Mouse (Mus musculus) right cerebral cortex, postnatal 25 days (tissue): ENCODE measurements around the gene S1pr2.
A peak's percentile ranks its signal among the peaks of the same experiment; 100 is the strongest.
"Not testable (repeated sequence)": the region's sequence is repeated elsewhere in the genome, so short reads cannot be mapped to it uniquely, and the experiment has no call there.

Experiments used
- DNase-seq: peaks from one replicate; pipeline ENCODE4 v3.0.0; 2022

Gene S1pr2

GRCm38 (mm10) chr9:20976216-20976960 lies at the start of gene S1pr2:
Gene S1pr2 (minus strand): TSS chr9:20976781.
- peak; percentile 63 for DNase-seq

- no peak for DNase-seq
Measured at GRCm38 (mm10) chr9:21025258-21025810, 48.8 kb upstream of the S1pr2 start.

GRCm38 (mm10) chr9:21022726-21023125 lies 46.1 kb upstream of the S1pr2 start:
- no peak for DNase-seq

- DNase-seq: no peak
Measured at GRCm38 (mm10) chr9:21022288-21022687, 45.7 kb upstream of the S1pr2 start.

- DNase-seq: no peak
Measured at GRCm38 (mm10) chr9:21021363-21021762, 44.8 kb upstream of the S1pr2 start.

DNA sequence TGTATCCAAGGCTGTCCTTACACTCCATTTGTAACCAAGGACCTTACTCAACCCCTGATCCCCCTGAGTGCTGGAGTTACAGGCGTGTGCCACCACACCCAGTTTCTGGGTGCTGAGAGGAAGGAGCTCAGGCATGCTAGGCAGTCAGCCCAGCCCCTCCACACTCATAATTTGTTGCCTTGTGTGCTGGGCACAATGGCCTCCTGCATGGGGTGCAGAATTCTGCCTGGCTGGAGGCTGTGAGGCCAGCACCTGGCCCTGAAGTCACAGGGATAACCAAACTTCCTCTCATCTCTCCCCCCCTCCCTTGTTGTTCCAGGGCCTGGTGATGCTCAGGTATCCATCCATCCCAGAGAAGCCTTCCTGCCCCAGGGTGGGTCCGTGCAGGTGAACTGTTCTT lies 42.0 kb upstream of the S1pr2 start:
- no peak for DNase-seq

- no peak for DNase-seq
Measured at GRCm38 (mm10) chr9:21017177-21017575, 40.6 kb upstream of the S1pr2 start.

DNA sequence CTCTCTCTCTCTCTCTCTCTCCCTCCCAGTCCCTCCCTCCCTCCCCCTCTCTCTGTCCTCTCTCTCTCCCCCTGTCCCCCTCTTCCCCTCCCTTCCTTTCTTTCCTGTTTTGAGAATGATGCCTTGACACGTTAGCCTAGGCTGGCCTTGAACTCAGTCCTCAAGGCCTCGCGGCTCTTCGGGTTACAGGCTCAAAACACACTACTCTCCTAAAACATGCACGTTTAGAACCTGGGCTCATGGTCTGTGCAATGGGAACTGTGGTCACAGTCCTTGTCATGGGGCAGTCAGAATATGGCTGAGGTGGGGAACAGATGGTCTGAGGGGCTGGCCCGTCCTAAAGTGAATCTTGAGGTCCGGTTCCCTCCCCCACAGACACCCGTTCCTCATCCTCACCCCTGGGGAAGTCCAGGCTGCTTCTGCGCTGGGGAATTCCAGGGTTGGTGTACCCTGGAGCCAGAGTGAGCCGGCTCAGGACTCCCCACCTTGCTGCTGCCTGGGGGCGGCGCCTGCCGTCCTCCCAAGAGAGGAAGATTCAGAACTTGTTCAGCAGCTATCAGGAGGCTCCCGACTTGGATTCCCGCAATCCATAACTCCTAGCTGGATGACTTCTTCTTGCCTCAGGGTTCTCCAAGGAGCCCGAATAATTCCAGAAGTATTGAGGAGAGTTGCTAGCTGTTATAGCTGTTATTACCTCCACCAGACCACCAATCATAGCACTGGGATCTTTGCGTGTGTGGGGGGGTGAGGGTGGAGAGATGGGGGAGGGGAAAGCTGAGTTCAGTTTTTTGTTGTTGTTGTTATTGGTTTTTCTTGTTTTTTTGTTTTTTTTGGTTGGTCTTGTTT lies 40.0 kb upstream of the S1pr2 start:
- DNase-seq: no peak

DNA sequence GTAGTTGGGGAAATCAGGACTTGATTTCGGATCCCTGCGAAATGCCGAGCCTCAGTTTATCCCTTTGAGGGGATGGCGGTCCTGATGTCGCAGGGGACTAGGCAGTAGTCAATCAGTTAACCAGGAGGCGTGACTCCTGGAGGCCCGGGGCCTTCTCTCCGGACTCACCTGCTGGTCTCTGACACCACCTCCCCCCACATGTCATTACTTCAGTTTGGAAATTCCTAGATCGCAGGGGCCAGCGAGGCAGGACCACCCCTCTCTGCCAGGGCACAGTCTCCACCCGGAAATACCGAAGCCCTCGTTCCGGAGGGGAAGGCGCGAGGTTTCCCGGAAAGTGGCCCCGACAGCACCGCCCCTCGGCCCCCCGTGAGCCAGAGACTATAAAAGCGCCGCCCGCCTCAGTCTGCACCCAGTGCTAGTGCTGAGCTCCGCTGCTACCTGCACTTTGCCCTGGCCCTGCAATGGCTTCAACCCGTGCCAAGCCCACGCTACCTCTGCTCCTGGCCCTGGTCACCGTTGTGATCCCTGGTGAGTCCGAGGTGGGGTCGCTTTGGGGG lies 39.1 kb upstream of the S1pr2 start, which contains the start of gene Icam1:
Icam1 (plus strand) TSS at position 415 of the 560 bp plus-strand sequence.
- DNase-seq: no peak

GRCm38 (mm10) chr9:21014691-21015570 lies 38.4 kb upstream of the S1pr2 start:
- DNase-seq: no peak

- DNase-seq: no peak
Measured at GRCm38 (mm10) chr9:21012368-21012767, 35.8 kb upstream of the S1pr2 start.

DNA sequence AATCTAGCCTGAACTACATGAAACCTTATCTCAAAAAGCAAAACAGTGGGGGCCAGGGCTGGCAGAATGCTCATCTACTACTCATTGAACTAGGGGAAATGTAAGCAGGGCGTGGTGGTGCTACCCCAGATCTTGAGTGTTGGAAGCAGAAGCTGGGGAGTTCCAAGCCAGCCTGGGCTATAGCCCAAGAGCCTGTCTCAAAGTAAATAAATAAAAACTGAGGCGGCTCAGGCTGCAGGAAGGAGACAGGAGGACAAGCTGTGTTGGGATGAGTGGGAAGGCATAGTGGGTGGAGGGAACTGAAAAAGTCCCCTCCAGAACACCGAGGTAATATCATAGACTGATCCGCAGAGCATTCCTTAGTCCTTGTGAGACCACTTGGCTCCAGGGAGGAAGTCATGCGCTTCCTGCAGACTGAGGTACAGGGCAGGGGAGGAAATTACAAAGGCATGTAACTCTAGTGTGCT lies 35.3 kb upstream of the S1pr2 start:
- DNase-seq: no peak

- not testable (repeated sequence) for DNase-seq
Measured at GRCm38 (mm10) chr9:21010939-21011541, 34.5 kb upstream of the S1pr2 start.

GRCm38 (mm10) chr9:21010362-21010761 lies 33.8 kb upstream of the S1pr2 start:
- no peak for DNase-seq

DNA sequence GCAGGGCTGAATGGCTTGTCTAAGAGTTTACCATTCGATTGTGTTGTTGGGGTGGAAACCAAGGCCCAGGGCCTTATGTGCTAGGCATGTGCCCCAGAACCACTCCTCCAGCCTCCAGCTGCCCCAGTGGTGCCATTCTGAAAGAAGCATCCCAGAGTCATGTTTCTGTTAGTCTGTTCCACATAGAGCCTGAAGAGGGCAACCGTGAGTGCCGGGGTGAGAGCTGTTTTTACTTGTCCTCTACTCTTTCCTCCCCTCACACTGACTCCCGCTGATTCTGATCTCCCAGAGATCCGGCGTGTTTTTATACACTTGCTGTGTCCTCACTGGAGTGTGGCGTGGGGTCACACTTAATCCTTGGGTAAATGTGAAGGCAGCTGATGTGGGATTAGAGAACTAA lies 31.4 kb upstream of the S1pr2 start:
- no peak for DNase-seq

DNA sequence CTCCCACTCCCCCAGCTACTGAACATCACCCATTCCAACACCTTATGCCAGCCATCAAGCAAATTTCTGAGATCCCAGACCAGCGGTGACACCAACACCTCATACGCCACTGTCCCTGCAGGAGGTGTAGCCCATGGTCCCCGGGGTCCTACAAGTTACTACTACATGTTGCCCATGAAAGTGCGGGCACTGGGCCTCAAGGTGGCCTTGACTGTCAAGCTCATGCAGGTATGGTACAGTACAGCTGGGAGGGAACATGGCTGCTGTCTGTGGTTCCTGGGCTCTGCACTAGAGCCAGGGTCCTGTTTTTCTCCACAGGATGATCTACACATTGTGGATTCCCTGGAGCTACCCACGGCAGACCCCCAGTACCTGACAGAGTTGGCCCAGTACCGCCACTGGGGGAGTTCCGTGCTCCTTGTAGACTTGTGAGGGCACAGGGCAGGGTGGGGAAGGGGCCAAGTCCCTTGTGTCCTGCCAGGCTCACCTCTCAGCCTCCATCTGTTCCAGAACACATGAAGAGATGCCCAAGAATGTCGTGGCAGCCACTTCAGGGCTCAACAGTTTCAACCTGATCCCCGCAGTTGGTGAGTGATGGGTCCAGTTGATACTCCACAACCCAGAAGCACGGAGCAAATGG lies 30.9 kb upstream of the S1pr2 start:
- DNase-seq: no peak

- peak; percentile 92 for DNase-seq
Measured at GRCm38 (mm10) chr9:21002627-21003551, 26.3 kb upstream of the S1pr2 start, which contains the start of gene Mrpl4. Gene Mrpl4 (plus strand): TSS chr9:21002738.

- DNase-seq: no peak
Measured at GRCm38 (mm10) chr9:21002270-21002626, 25.7 kb upstream of the S1pr2 start.

GRCm38 (mm10) chr9:21001651-21002200 lies 25.1 kb upstream of the S1pr2 start:
- no peak for DNase-seq

DNA sequence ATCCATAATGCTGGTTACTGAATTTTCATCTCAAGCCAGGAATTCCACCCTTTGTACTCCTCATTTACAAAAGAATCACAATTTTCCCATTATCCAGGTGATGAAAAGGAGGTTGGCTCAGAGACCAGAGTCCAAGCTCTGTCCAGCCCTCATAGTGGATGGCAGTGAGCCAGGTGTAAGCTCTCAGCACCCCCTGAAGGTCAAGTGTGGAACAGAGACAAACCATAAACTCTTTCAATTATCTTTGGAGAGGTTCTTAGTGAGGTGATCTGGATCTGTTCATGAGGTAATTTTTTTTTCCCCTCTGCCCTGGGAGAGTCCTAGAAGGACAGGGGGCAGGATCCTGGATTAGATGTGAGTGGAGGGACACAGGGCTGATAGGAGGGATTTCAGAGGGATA lies 24.2 kb upstream of the S1pr2 start:
- DNase-seq: no peak
